8 mouse cellular contexts compared by ENCODE assay signal in genomic region chr2:75938117-75939063, GRCm38 (mm10). TPM values are rescaled to one million over a fixed set of nuclear protein-coding genes. Genes with fewer than 3 reads are reported as not detected.
DNase-seq lines count a peak whose midpoint lies in the region; ATAC-seq and TF ChIP-seq lines count a peak whose summit lies in the region.

TSS of gene Ttc30b (minus strand) at chr2:75938585.

- H3K27me3 ChIP-seq in ES-Bruce4 (ENCODE audit: control insufficient read depth, insufficient read depth, low read length, poor library complexity, severe bottlenecking): no peaks in the 10 kb centered on the region; the same call in 1 of the 2 replicates
- no peaks in the 10 kb centered on the region for H3K27me3 ChIP-seq in forebrain, embryonic 16.5 days (replicated peaks; ENCODE audit: control insufficient read depth, insufficient read depth, low read length)
- H3K27me3 ChIP-seq in liver, postnatal 0 days (ENCODE audit: insufficient read depth, low read length): no peaks in the 10 kb centered on the region
- H3K27me3 ChIP-seq in neural tube, embryonic 13.5 days: 0 out of 2 replicates have a peak, but pooled peaks cover 4% of the 10 kb centered on the region
- no peaks in the 10 kb centered on the region for H3K27me3 ChIP-seq in testis, adult 2 months (ENCODE audit: control insufficient read depth, insufficient read depth, low read length)

- no peak for TF ChIP-seq CTCF in ES-Bruce4 (IDR thresholded peaks at IDR 0.05; ENCODE audit: low read depth, low read length)
- no peak for TF ChIP-seq CTCF in liver, postnatal 0 days (IDR thresholded peaks at IDR 0.05; ENCODE audit: low read depth)
- TF ChIP-seq CTCF in testis, adult 2 months (IDR thresholded peaks at IDR 0.05; ENCODE audit: control insufficient read depth, insufficient read depth, insufficient replicate concordance, low read depth, low read length): no peak

- 4% methylated on average over 35 of the region's 42 CpGs for WGBS in forebrain, embryonic 16.5 days
- WGBS in liver, postnatal 0 days (ENCODE audit: insufficient replicate concordance): 6% methylated on average over 37 of the region's 42 CpGs
- WGBS in neural tube, embryonic 13.5 days: 3% methylated on average over 39 of the region's 42 CpGs

- no peak for TF ChIP-seq POLR2A in ES-Bruce4 (IDR thresholded peaks at IDR 0.05; ENCODE audit: insufficient read depth, low read length)
- peak; percentile 47; the same call in 1 of the 2 replicates for TF ChIP-seq POLR2A in testis, adult 2 months (IDR thresholded peaks at IDR 0.05; ENCODE audit: control insufficient read depth, low read depth, low read length)

- no peaks in the 10 kb centered on the region for H3K4me1 ChIP-seq in ES-Bruce4 (ENCODE audit: control insufficient read depth, insufficient read depth, low read length)
- peaks cover 6% of the 10 kb centered on the region for H3K4me1 ChIP-seq in forebrain, embryonic 16.5 days (replicated peaks; ENCODE audit: control insufficient read depth, insufficient read depth, low read length)
- peaks cover 5% of the 10 kb centered on the region for H3K4me1 ChIP-seq in liver, postnatal 0 days (ENCODE audit: insufficient read depth)
- peaks cover 14% of the 10 kb centered on the region for H3K4me1 ChIP-seq in neural tube, embryonic 13.5 days (replicated peaks)
- peaks cover 2% of the 10 kb centered on the region; the same call in 1 of the 2 replicates for H3K4me1 ChIP-seq in testis, adult 2 months (ENCODE audit: control insufficient read depth, insufficient read depth, low read length)

- H3K9me3 ChIP-seq in ES-Bruce4 (replicated peaks; ENCODE audit: control insufficient read depth, insufficient read depth, low read length, poor library complexity, severe bottlenecking): no peaks in the 10 kb centered on the region
- H3K9me3 ChIP-seq in forebrain, embryonic 16.5 days (ENCODE audit: control insufficient read depth, low read length): no peaks in the 10 kb centered on the region
- no peaks in the 10 kb centered on the region for H3K9me3 ChIP-seq in liver, postnatal 0 days (ENCODE audit: low read length)
- no peaks in the 10 kb centered on the region for H3K9me3 ChIP-seq in neural tube, embryonic 13.5 days

- no peak within 1 kb of the TSS for H3K27ac ChIP-seq in ES-Bruce4 (ENCODE audit: insufficient read depth, low read length)
- H3K27ac ChIP-seq in forebrain, embryonic 16.5 days (ENCODE audit: low read length): peak within 1 kb of the TSS; percentile 92
- H3K27ac ChIP-seq in liver, postnatal 0 days (ENCODE audit: low read depth): peak within 1 kb of the TSS; percentile 35; the same call in 1 of the 2 replicates
- peak within 1 kb of the TSS; percentile 87 for H3K27ac ChIP-seq in neural tube, embryonic 13.5 days (replicated peaks)
- peak within 1 kb of the TSS; percentile 71 for H3K27ac ChIP-seq in testis, adult 2 months (ENCODE audit: control insufficient read depth, insufficient read depth, low read depth, low read length)

- TF ChIP-seq EP300 in ES-Bruce4 (IDR thresholded peaks at IDR 0.05; ENCODE audit: insufficient read depth, low read depth, low read length): no peak
- TF ChIP-seq EP300 in liver, postnatal 0 days (IDR thresholded peaks at IDR 0.05; ENCODE audit: low read depth): peak; percentile 49; the same call in 1 of the 2 replicates

- ATAC-seq in forebrain, embryonic 16.5 days: peak; percentile 92
- peak; percentile 89 for ATAC-seq in liver, postnatal 0 days
- ATAC-seq in neural tube, embryonic 13.5 days (ENCODE audit: low read depth): peak; percentile 92

- peak within 1 kb of the TSS; percentile 62 for H3K9ac ChIP-seq in ES-Bruce4 (ENCODE audit: low read depth, poor library complexity, severe bottlenecking)
- H3K9ac ChIP-seq in forebrain, embryonic 16.5 days (replicated peaks; ENCODE audit: low read depth, low read length): peak within 1 kb of the TSS; percentile 66
- peak within 1 kb of the TSS; percentile 57 for H3K9ac ChIP-seq in liver, postnatal 0 days (replicated peaks)
- peak within 1 kb of the TSS; percentile 72 for H3K9ac ChIP-seq in neural tube, embryonic 13.5 days

- DNase-seq in cerebellum, adult 11-12 months: peak; percentile 80
- DNase-seq in heart, postnatal 25 days (ENCODE audit: low spot score): peak; percentile 54
- DNase-seq in layer of hippocampus, adult 11-12 months (ENCODE audit: low spot score): peak; percentile 80
- DNase-seq in liver, postnatal 0 days: peak; percentile 81

- peak within 1 kb of the TSS; percentile 66 for H3K4me3 ChIP-seq in ES-Bruce4 (ENCODE audit: low read depth, low read length)
- H3K4me3 ChIP-seq in forebrain, embryonic 16.5 days (replicated peaks; ENCODE audit: low read length): peak within 1 kb of the TSS; percentile 60
- peak within 1 kb of the TSS; percentile 54 for H3K4me3 ChIP-seq in liver, postnatal 0 days (ENCODE audit: low read depth, low read length)
- H3K4me3 ChIP-seq in neural tube, embryonic 13.5 days: peak within 1 kb of the TSS; percentile 52
- H3K4me3 ChIP-seq in testis, adult 2 months (ENCODE audit: control insufficient read depth, low read depth, low read length): peak within 1 kb of the TSS; percentile 92

- no peaks in the 10 kb centered on the region for H3K36me3 ChIP-seq in ES-Bruce4 (ENCODE audit: control insufficient read depth, insufficient read depth, low read length, poor library complexity, severe bottlenecking)
- no peaks in the 10 kb centered on the region for H3K36me3 ChIP-seq in forebrain, embryonic 16.5 days (ENCODE audit: control insufficient read depth, insufficient read depth)
- no peaks in the 10 kb centered on the region for H3K36me3 ChIP-seq in liver, postnatal 0 days (replicated peaks; ENCODE audit: insufficient read depth, low read length)
- H3K36me3 ChIP-seq in neural tube, embryonic 13.5 days: no peaks in the 10 kb centered on the region
- H3K36me3 ChIP-seq in testis, adult 2 months (ENCODE audit: control insufficient read depth, insufficient read depth, low read length): no peaks in the 10 kb centered on the region

- intact Hi-C loops in heart, postnatal 25 days (cut with DNase I): loop anchor here (5.0 kb wide), 1 partner anchor 34 kb away; no protein-coding TSS in a partner anchor

- H3K4me2 ChIP-seq in forebrain, embryonic 16.5 days (ENCODE audit: low read length): peak within 1 kb of the TSS; percentile 69
- H3K4me2 ChIP-seq in liver, postnatal 0 days (ENCODE audit: low read depth, low read length): peak within 1 kb of the TSS; percentile 87
- H3K4me2 ChIP-seq in neural tube, embryonic 13.5 days: peak within 1 kb of the TSS; percentile 66

RNA-seq across cellular contexts. Expression of gene Ttc30b, which starts in this region (rescaled TPM):
- 0.87 and 1.2 TPM in 2 replicates for polyA plus RNA-seq in ES-Bruce4 (2011; ENCODE audit: insufficient read depth, insufficient read length, low read depth, missing spikeins)
- polyA plus RNA-seq in forebrain, embryonic 16.5 days (2015; fragmentation: Nextera tagmentation; extraction: Ambion mirVana): 19.6 and 22.0 TPM in 2 replicates
- 10 to 100 TPM; 14.7 to 15.4 TPM for total RNA-seq in heart, postnatal 25 days (2021)
- polyA plus RNA-seq in liver, postnatal 0 days (2015; fragmentation: Nextera tagmentation; extraction: Ambion mirVana): 1.5 and 1.6 TPM in 2 replicates
- polyA plus RNA-seq in neural tube, embryonic 13.5 days (2015; fragmentation: Nextera tagmentation; extraction: Ambion mirVana): 16.0 and 16.6 TPM in 2 replicates
- polyA plus RNA-seq in testis, adult 2 months (2012; rRNA removed): 5.2 and 5.4 TPM in 2 replicates
